Mouse (Mus musculus) myocyte (in vitro differentiated cells): ENCODE data around the gene Sfi1.

Source experiments
- CEBPB ChIP-seq: IDR thresholded peaks from 2 replicates; pipeline ENCODE4 v1.6.1; 2011; ENCODE audit warnings: mild to moderate bottlenecking, moderate library complexity; ENCODE audit not compliant: poor library complexity, insufficient read depth, severe bottlenecking
- E2F4 ChIP-seq: IDR thresholded peaks from one replicate; pipeline ENCODE4 v1.6.1; 2011; ENCODE audit warnings: mild to moderate bottlenecking, control low read depth, moderate library complexity; ENCODE audit not compliant: insufficient read depth
- MAX ChIP-seq: IDR thresholded peaks from one replicate; pipeline ENCODE4 v1.6.1; 2011; ENCODE audit warnings: low read depth, mild to moderate bottlenecking, control low read depth
- MYOD1 ChIP-seq, 3 experiments: IDR thresholded peaks; one replicate each; pipeline ENCODE4 v1.6.1; 2011; ENCODE audit warnings: control low read depth in 2 of 3, low read depth in 2 of 3, mild to moderate bottlenecking in 2 of 3, moderate library complexity in 1 of 3; ENCODE audit not compliant: insufficient read length in 2 of 3, control insufficient read depth in 1 of 3
- MYOG ChIP-seq, 3 experiments: IDR thresholded peaks; one replicate each; pipeline ENCODE4 v1.6.1; 2011; ENCODE audit warnings: control low read depth in 2 of 3, low read depth in 2 of 3, mild to moderate bottlenecking in 2 of 3; ENCODE audit not compliant: insufficient read length in 2 of 3, control insufficient read depth in 1 of 3, insufficient read depth in 1 of 3
- POLR2A ChIP-seq: IDR thresholded peaks from one replicate; pipeline ENCODE4 v1.6.1; 2011; ENCODE audit warnings: low read depth, mild to moderate bottlenecking, control low read depth, moderate library complexity; ENCODE audit not compliant: insufficient read length
- POLR2AphosphoS2 ChIP-seq: IDR thresholded peaks from one replicate; pipeline ENCODE4 v1.6.1; 2011; ENCODE audit warnings: low read depth, control low read depth; ENCODE audit not compliant: insufficient read length
- SRF ChIP-seq: IDR thresholded peaks from one replicate; pipeline ENCODE4 v1.6.1; 2011; ENCODE audit warnings: low read depth; ENCODE audit not compliant: control insufficient read depth, insufficient read length
- TCF12 ChIP-seq: IDR thresholded peaks from one replicate; pipeline ENCODE4 v1.6.1; 2011; ENCODE audit warnings: mild to moderate bottlenecking, control low read depth; ENCODE audit not compliant: poor library complexity, insufficient read depth, severe bottlenecking
- USF1 ChIP-seq: IDR thresholded peaks from one replicate; pipeline ENCODE4 v1.6.1; 2011; ENCODE audit warnings: low read depth, mild to moderate bottlenecking, control low read depth, moderate library complexity

- TF ChIP-seq TCF12 = no peak
- TF ChIP-seq MAX = no peak
- no peak for TF ChIP-seq POLR2AphosphoS2
- TF ChIP-seq POLR2A = no peak
- no peak for TF ChIP-seq E2F4
- TF ChIP-seq MYOG (IDR thresholded peaks at IDR 0.05; ENCODE audit: control insufficient read depth in 1 of 3, insufficient read depth in 1 of 3, insufficient read length in 2 of 3, low read depth in 2 of 3) = no peak
- no peak for TF ChIP-seq SRF
- TF ChIP-seq USF1 = no peak
- no peak for TF ChIP-seq CEBPB
- TF ChIP-seq MYOD1 (IDR thresholded peaks at IDR 0.05; ENCODE audit: control insufficient read depth in 1 of 3, insufficient read length in 2 of 3, low read depth in 2 of 3) = no peak
Measured at GRCm38 (mm10) chr11:3193363-3193762, at the start of gene Sfi1.
